Mouse (Mus musculus): ENCODE results near the gene Nrsn2. TPM values are rescaled to one million over a fixed set of nuclear protein-coding genes. Genes with fewer than 3 reads are reported as not detected.

Gene Nrsn2
- total and polyA plus RNA-seq, 2 experiments from 2014 or later = 0.12 TPM; not detected in 1

- ATAC-seq (ENCODE audit: insufficient read depth, low read depth) (no peak), DNase-seq (ENCODE audit: low spot score) (no peak)
- peak overlapping the region; percentile 98 for H3K9ac ChIP-seq (replicated peaks; ENCODE audit: low read depth, low read length)
- H3K27me3 ChIP-seq (ENCODE audit: control insufficient read depth, insufficient read depth, low read length) = no peaks in the 10 kb centered on the region
- H3K4me3 ChIP-seq (ENCODE audit: low read depth, low read length) = peak overlapping the region; percentile 89
- peak overlapping the region; percentile 82 for H3K4me2 ChIP-seq (ENCODE audit: low read depth, low read length)
- H3K9me3 ChIP-seq (replicated peaks; ENCODE audit: control insufficient read depth, low read length) = no peaks in the 10 kb centered on the region
- peaks cover 28% of the 10 kb centered on the region for H3K4me1 ChIP-seq (ENCODE audit: control insufficient read depth, insufficient read depth)
- WGBS = 4% methylated on average over 21 of the region's 21 CpGs
- no peak for TF ChIP-seq CTCF (IDR thresholded peaks at IDR 0.05; ENCODE audit: low read depth)
- 0 out of 2 replicates have a peak, but pooled peaks have one; percentile 45 for TF ChIP-seq EP300 (IDR thresholded peaks at IDR 0.05; ENCODE audit: low read depth)
- H3K36me3 ChIP-seq (replicated peaks; ENCODE audit: control insufficient read depth, insufficient read depth, low read length) = no peaks in the 10 kb centered on the region
- H3K27ac ChIP-seq (ENCODE audit: low read depth) = peak overlapping the region; percentile 98
Measured at GRCm38 (mm10) chr2:152413158-152413764, 36.8 kb upstream of the Nrsn2 start.

GRCm38 (mm10) chr2:152412526-152413157 is 36.2 kb upstream of the Nrsn2 start:
- H3K4me1 ChIP-seq (ENCODE audit: control insufficient read depth, insufficient read depth) = peaks cover 28% of the 10 kb centered on the region
- DNase-seq (ENCODE audit: low spot score) (no peak), ATAC-seq (ENCODE audit: insufficient read depth, low read depth) (no peak)
- H3K36me3 ChIP-seq (replicated peaks; ENCODE audit: control insufficient read depth, insufficient read depth, low read length) = no peaks in the 10 kb centered on the region
- peak overlapping the region; percentile 86 for H3K27ac ChIP-seq (ENCODE audit: low read depth)
- TF ChIP-seq EP300 (IDR thresholded peaks at IDR 0.05; ENCODE audit: low read depth) (no peak), CTCF (IDR thresholded peaks at IDR 0.05; ENCODE audit: low read depth) (no peak)
- H3K27me3 ChIP-seq (ENCODE audit: control insufficient read depth, insufficient read depth, low read length) = no peaks in the 10 kb centered on the region
- H3K9ac ChIP-seq (replicated peaks; ENCODE audit: low read depth, low read length) = peak overlapping the region; percentile 98
- WGBS = 4% methylated on average over 15 of the region's 15 CpGs
- H3K4me2 ChIP-seq (ENCODE audit: low read depth, low read length) = peak overlapping the region; percentile 82
- peak overlapping the region; percentile 89 for H3K4me3 ChIP-seq (ENCODE audit: low read depth, low read length)
- H3K9me3 ChIP-seq (replicated peaks; ENCODE audit: control insufficient read depth, low read length) = no peaks in the 10 kb centered on the region

- H3K9ac ChIP-seq (replicated peaks; ENCODE audit: low read depth, low read length) = peak overlapping the region; percentile 13; the same call in 1 of the 2 replicates
- DNase-seq (ENCODE audit: low spot score) (no peak), ATAC-seq (ENCODE audit: insufficient read depth, low read depth) (no peak)
- H3K9me3 ChIP-seq (replicated peaks; ENCODE audit: control insufficient read depth, low read length) = no peaks in the 10 kb centered on the region
- whole genome bisulfite sequencing = 16% methylated on average over 7 of the region's 7 CpGs
- H3K4me3 ChIP-seq (ENCODE audit: low read depth, low read length) = peak overlapping the region; percentile 23
- H3K36me3 ChIP-seq (replicated peaks; ENCODE audit: control insufficient read depth, insufficient read depth, low read length) = no peaks in the 10 kb centered on the region
- H3K4me1 ChIP-seq (ENCODE audit: control insufficient read depth, insufficient read depth) = peaks cover 30% of the 10 kb centered on the region
- peak overlapping the region; percentile 86 for H3K27ac ChIP-seq (ENCODE audit: low read depth)
- no peaks in the 10 kb centered on the region for H3K27me3 ChIP-seq (ENCODE audit: control insufficient read depth, insufficient read depth, low read length)
- H3K4me2 ChIP-seq (ENCODE audit: low read depth, low read length) = peak overlapping the region; percentile 82
- TF ChIP-seq EP300 (IDR thresholded peaks at IDR 0.05; ENCODE audit: low read depth) = no peak
- no peak for TF ChIP-seq CTCF (IDR thresholded peaks at IDR 0.05; ENCODE audit: low read depth)
Measured at GRCm38 (mm10) chr2:152411471-152411870, 35.0 kb upstream of the Nrsn2 start.

- no peaks in the 10 kb centered on the region for H3K27me3 ChIP-seq (ENCODE audit: control insufficient read depth, insufficient read depth, low read length)
- peak overlapping the region; percentile 82 for H3K4me2 ChIP-seq (ENCODE audit: low read depth, low read length)
- no peaks in the 10 kb centered on the region for H3K36me3 ChIP-seq (replicated peaks; ENCODE audit: control insufficient read depth, insufficient read depth, low read length)
- ATAC-seq (ENCODE audit: insufficient read depth, low read depth) = peak; percentile 45
- no peaks in the 10 kb centered on the region for H3K9me3 ChIP-seq (replicated peaks; ENCODE audit: control insufficient read depth, low read length)
- 1% methylated on average over 15 of the region's 15 CpGs for WGBS
- no peak overlapping the region; the same call in 1 of the 2 replicates for H3K9ac ChIP-seq (replicated peaks; ENCODE audit: low read depth, low read length)
- DNase-seq (ENCODE audit: low spot score) = peak; percentile 92
- H3K27ac ChIP-seq (ENCODE audit: low read depth) = peak overlapping the region; percentile 86
- TF ChIP-seq EP300 (IDR thresholded peaks at IDR 0.05; ENCODE audit: low read depth) (peak; percentile 83), CTCF (IDR thresholded peaks at IDR 0.05; ENCODE audit: low read depth) (no peak)
- peak overlapping the region; percentile 23 for H3K4me3 ChIP-seq (ENCODE audit: low read depth, low read length)
- peaks cover 32% of the 10 kb centered on the region for H3K4me1 ChIP-seq (ENCODE audit: control insufficient read depth, insufficient read depth)
Measured at GRCm38 (mm10) chr2:152410971-152411371, 34.5 kb upstream of the Nrsn2 start.

GRCm38 (mm10) chr2:152409781-152410180 is 33.3 kb upstream of the Nrsn2 start:
- Histone ChIP-seq H3K27ac (ENCODE audit: low read depth) (peak overlapping the region; percentile 86; the same call in 1 of the 2 replicates), H3K4me1 (ENCODE audit: control insufficient read depth, insufficient read depth) (peaks cover 31% of the 10 kb centered on the region), H3K27me3 (ENCODE audit: control insufficient read depth, insufficient read depth, low read length) (no peaks in the 10 kb centered on the region), H3K36me3 (replicated peaks; ENCODE audit: control insufficient read depth, insufficient read depth, low read length) (no peaks in the 10 kb centered on the region), H3K9ac (replicated peaks; ENCODE audit: low read depth, low read length) (no peak overlapping the region), H3K9me3 (replicated peaks; ENCODE audit: control insufficient read depth, low read length) (no peaks in the 10 kb centered on the region), H3K4me2 (ENCODE audit: low read depth, low read length) (no peak overlapping the region), H3K4me3 (ENCODE audit: low read depth, low read length) (no peak overlapping the region)
- no peak for ATAC-seq (ENCODE audit: insufficient read depth, low read depth)
- WGBS = 67% methylated on average over 6 of the region's 6 CpGs
- TF ChIP-seq EP300 (IDR thresholded peaks at IDR 0.05; ENCODE audit: low read depth) (no peak), CTCF (IDR thresholded peaks at IDR 0.05; ENCODE audit: low read depth) (no peak)
- no peak for DNase-seq (ENCODE audit: low spot score)
